Mouse (Mus musculus) cerebellum, adult 9-11 months (tissue): ENCODE data around the gene Impdh2.
A peak's percentile ranks its signal among the peaks of the same experiment; 100 is the strongest.
"Not testable (repeated sequence)": the region's sequence is repeated elsewhere in the genome, so short reads cannot be mapped to it uniquely, and the experiment has no call there.

Experiments
- DNase-seq: peaks from one replicate; pipeline ENCODE4 v3.0.0; 2022

Gene Impdh2

GRCm38 (mm10) chr9:108570207-108570896 is 10.3 kb downstream of the Impdh2 start:
- DNase-seq = peak; percentile 74

GRCm38 (mm10) chr9:108571401-108571973 is 11.4 kb downstream of the Impdh2 start:
- peak; percentile 38 for DNase-seq

DNA sequence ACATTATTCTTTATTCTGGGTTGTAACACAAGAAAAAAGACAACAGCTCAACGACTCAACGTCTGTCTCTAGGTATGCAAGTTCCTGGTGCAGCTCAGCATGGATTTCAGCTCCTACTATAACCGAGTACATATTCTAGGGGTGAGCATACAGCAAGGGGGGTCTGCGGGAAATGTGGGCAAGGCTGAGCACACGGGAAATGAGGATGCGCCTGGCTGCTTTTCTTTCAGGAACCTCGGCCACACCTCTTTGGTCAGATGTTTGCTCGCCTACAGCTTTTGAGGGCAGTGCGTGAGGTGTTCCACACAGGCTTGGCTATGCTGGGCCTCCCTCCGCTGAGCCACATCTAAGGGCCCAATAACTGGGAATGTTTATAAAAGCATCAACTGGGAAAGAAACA is 12.2 kb downstream of the Impdh2 start:
- DNase-seq = peak; percentile 23

DNA sequence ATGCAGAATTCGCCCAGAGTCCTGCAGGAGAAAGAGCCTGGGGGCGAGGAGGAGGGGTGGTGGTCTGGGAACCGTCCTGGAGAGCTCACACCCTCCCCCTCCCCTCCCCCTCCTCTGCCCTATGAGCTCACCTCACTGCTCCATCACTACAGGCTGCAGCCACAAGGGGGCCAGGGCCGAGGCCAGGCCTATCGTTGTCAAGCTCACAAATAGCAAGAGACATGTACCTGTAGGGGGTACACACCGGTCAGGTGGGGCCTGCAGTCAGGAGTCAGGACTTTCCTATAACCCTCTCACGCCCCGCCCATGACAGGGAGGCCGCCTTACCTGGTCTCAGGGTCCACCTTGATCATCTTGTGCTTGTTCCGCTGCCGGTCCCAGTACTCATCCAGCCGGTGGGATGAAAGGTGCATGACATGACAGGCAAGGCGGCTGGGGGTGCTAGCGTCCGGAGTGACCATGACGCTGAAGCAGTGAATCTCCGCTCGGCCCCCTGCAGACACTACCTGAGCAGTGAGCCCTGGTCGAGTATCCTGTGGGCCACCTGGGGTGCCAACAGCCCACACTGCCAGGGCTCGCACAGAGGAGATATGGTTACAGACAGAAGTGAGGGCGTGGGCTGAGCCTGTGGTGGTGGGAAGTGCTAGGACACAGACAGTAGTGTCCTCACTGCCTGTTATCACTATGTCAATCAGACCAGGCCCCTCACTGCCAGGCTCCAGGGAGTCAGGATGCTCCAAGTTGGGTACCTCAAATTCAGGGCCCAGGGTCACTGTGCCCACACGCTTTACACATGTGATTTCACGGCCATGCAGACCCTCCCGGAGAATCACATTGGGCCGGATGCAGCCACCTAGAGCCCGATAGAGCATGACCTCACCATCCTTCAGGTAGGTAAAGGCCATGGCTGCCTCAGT is 13.9 kb downstream of the Impdh2 start:
- peak; percentile 67 for DNase-seq

DNA sequence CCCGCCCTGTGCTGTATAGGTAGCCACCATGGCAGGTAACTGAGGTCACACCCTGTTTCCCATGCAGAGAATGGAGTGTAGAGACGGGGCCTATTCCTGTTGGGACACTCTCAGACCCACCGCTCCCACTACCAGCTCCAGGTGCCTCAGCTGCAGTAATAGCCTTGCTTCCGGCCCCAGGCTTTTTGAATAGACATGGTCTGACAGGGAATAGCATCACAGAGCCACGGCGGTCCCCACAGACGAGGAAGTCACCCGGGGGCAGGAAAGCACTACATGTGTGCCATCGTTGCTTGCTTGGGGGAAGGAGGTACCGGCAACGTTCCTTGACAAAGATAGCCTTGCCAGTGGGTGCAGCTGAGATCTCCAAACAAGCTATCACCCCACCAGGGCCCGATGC is 14.8 kb downstream of the Impdh2 start:
- no peak for DNase-seq

- no peak for DNase-seq
Observed at GRCm38 (mm10) chr9:108575321-108576297, 15.5 kb downstream of the Impdh2 start.

DNA sequence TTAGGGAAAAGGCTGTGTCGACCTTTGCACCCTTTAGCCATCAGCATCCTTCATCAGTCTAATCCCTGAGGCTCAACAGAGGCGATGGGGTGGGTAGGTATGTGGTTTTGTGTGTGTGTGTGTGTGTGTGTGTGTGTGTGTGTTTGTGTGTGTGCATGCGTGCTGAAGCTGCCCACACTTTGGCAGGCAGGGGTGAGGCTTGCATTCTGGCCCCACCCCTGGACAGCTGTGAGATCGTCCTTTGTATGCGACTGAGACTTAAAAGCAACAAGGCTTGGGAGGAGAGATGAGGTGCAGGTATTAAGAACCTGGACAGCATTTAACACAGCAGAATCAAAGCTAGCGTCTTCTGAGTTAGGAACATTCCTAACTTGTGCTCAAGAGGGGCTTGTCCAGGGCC is 16.9 kb downstream of the Impdh2 start:
- peak; percentile 29 for DNase-seq

GRCm38 (mm10) chr9:108577934-108578544 is 18.0 kb downstream of the Impdh2 start:
- DNase-seq = peak; percentile 79

GRCm38 (mm10) chr9:108578545-108579343 is 18.7 kb downstream of the Impdh2 start, which contains the start of gene Wdr6:
Gene Wdr6, minus strand, starts transcription at chr9:108578739.
- peak; percentile 96 for DNase-seq

DNA sequence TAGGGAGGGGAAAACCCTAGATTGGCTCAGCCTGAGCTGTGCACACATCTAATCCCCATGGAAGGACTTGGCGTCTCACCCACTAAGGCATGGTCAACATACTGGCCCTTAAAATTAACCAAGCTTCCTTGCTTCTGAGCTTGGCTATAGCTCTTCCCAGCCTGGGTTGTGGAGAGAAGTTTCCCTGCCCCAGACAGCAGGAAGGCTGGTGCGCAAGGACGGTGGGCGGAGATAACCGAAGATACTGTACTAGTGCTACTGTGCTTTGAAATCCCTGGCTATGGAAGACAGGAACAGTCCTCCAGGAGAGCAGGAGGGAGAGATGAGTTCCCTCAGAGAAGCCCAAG is 19.2 kb downstream of the Impdh2 start:
- DNase-seq = no peak

- DNase-seq = peak; percentile 78
Observed at GRCm38 (mm10) chr9:108587571-108588180, 27.6 kb downstream of the Impdh2 start.

DNA sequence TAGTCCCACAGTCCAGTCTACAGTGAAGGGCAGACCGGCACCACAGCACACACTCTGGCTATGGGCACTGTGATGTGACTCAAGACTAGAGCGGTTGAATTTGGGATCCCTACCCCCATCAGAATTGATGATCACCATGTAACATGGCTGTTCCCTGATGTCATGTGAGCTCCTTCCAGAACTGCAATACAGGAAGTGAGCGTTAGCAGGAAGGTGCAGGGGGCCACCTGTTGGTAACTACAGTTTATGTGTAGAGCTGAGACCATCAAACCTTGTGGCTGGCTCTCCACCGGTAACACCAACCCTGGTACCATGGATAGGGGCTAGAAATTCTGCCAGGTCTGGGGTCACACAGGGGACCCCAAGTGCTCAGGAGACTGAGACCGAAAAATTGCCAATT is 29.1 kb downstream of the Impdh2 start:
- DNase-seq = no peak

DNA sequence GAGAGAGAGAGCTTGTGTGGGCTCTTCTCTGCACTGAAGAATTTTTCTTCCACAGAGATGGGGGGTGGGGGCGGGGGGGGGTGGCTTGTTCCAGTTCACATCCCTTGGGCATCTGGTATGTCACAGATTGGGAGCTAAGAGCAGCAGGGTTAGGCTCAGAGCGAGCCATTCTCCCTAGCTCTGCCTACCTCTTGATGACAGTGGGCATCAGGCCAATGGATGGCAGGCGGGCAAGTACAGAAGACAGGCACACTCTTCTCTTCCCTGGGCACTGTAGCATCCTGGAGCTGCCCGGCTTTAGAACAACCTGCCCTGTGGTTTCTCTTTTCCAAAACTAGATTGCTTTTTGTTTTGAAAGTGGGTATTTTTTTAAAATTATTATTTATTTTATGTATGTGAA is 31.4 kb downstream of the Impdh2 start:
- DNase-seq = peak; percentile 61

DNA sequence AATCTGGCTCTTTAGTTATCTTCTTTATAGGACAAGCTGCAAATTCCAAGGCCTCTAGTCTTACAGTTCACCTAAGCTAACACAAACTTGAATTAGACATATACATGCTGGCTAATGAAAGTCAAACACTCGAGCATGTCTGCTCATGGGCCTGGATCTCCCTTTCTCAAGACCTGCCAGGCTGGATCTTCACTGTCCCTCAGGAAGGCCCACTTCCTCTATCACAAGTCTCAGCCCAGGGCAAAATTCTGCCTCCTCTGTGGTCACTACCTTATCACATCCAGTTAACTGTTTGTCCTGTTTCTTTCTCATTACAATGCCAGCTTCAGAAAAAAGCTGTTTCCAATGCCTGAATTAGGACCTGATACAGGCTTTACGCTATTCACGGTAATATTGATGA is 34.3 kb downstream of the Impdh2 start:
- no peak for DNase-seq

GRCm38 (mm10) chr9:108596998-108597764 is 37.1 kb downstream of the Impdh2 start, which contains the start of gene P4htm:
Gene P4htm, minus strand, starts transcription at chr9:108597667.
- DNase-seq = peak; percentile 85

- no peak for DNase-seq
Observed at GRCm38 (mm10) chr9:108599021-108599566, 39.0 kb downstream of the Impdh2 start.

- DNase-seq = no peak
Observed at GRCm38 (mm10) chr9:108600011-108600410, 39.9 kb downstream of the Impdh2 start.

- no peak for DNase-seq
Observed at GRCm38 (mm10) chr9:108601986-108602385, 41.9 kb downstream of the Impdh2 start.

- not testable (repeated sequence) for DNase-seq
Observed at GRCm38 (mm10) chr9:108607929-108608328, 47.8 kb downstream of the Impdh2 start.
